Mouse (Mus musculus) mature B cell (primary cell): Measurements from ENCODE around the gene Ppp1r12a.

ENCODE experiments used
- in situ Hi-C: fragments of 300-500 bp; cut with MboI; formaldehyde crosslinking; loops from 2 replicates; pipeline ENCODE4 v1.14.3; 2019

The Ppp1r12a gene

GRCm38 (mm10) chr10:108162297-108163020 is 466 bp downstream of the Ppp1r12a start:
- in situ Hi-C loops: no loop called here

- in situ Hi-C loops: no loop called here
Observed at GRCm38 (mm10) chr10:108163021-108163410, 1.0 kb downstream of the Ppp1r12a start.

DNA sequence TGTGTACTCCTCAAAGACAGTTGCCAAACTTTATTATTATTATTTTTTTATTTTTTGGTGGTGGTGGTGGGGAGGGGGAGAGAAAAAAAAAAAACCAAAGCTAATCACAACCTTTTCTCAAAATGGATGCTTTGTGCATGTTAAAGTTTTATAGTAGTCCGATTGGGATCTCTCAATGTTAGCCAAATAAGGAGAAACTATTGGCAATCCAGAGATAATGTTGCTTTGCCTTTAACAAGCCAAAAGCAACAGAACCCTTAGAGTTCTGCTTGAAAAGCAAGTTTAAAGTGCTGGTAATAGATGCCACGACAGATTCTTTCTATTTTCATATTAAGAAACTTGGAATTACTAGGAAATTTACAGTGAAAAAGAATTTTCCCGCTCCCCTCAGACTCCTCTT is 1.5 kb downstream of the Ppp1r12a start:
- in situ Hi-C loops: no loop called here

DNA sequence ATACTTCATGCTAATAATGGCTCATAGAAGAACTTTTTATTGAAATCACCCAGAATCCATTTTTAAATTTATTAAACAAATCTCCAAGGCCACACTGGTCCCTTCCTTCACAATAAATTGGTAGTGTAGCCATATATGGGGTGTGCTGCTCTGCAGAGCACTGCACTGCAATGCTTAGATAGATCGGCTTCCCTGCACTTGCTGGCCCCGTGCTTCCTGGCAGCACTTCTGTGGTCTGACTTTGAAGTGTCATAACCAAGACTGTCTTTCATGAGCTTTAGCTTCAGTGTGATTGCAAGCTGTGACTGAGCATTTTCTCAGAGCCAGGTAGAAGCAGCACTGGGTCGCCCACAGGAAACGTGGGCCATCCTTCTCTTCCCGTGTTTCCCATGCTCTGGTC is 5.8 kb downstream of the Ppp1r12a start:
- in situ Hi-C loops: no loop called here

- in situ Hi-C loops: no loop called here
Observed at GRCm38 (mm10) chr10:108170818-108171217, 8.8 kb downstream of the Ppp1r12a start.

DNA sequence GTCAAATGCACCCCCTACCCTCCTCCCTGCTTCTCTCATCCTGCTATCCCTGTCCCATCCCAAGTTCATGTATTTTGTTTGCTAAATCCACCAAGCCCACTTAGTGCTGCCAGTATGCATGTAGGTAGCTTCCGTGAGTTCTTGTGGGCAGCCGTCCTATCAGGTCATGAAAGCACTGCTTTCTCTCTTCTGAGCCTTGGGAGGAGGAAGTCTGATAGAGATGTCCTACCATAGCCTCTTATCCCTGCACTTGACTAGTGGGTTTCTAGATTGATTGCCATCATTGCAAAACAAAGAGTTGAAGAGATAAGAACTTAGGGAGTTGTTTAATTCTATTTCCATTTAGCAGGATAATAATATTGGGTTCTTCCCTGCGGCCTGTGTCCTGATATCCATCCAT is 9.6 kb downstream of the Ppp1r12a start:
- in situ Hi-C loops: no loop called here

GRCm38 (mm10) chr10:108172817-108173563 is 11.0 kb downstream of the Ppp1r12a start:
- in situ Hi-C loops: no loop called here

GRCm38 (mm10) chr10:108174107-108174506 is 12.1 kb downstream of the Ppp1r12a start:
- in situ Hi-C loops: no loop called here

GRCm38 (mm10) chr10:108175885-108176284 is 13.9 kb downstream of the Ppp1r12a start:
- in situ Hi-C loops: no loop called here

DNA sequence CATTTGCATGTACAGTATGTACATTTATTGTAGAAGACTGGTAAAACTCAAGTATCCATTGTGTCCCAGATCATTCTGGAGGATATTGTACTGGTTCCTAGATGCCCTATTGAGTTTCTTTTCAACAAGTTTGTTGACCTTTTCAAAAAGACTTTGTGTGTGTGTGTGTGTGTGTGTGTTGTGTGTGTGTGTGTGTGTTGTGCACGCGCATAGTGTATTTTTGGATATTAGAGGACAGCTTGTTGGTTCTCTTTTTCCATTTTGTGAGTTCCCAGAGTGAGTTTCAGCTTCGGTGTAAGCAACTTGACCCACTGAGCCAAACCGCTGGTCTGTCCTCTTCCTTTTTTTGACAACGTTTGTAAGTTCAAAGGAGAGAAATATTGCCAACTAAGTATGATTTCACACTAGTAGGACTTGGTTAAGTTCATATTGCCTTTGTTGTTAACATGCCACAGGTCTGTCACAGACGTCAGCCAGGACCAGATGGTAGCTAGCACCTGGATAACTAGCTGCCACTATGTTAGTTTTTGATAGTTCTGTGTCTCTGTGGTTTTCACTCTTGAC is 16.4 kb downstream of the Ppp1r12a start:
- in situ Hi-C loops: no loop called here

GRCm38 (mm10) chr10:108179404-108179803 is 17.4 kb downstream of the Ppp1r12a start:
- in situ Hi-C loops: no loop called here

DNA sequence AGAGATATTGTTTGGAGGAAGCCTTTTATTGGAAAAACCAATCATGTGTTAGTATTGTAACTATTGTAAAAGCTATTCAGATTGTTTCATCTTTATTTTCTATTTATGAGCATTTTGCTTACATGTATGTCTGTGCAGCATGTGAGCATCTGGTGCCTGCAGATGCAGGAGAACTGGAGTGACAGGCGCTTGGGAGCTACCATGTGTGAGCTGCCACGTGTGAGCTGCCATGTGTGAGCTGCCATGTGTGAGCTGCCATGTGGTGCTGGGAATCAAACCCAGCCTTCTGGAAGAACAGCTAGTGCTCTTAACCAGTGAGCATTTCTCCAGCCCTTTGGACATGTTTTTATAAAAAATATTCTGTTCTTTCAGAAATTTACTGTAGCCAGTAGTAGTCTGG is 18.3 kb downstream of the Ppp1r12a start:
- in situ Hi-C loops: no loop called here

- in situ Hi-C loops: no loop called here
Observed at GRCm38 (mm10) chr10:108181893-108182292, 19.9 kb downstream of the Ppp1r12a start.

DNA sequence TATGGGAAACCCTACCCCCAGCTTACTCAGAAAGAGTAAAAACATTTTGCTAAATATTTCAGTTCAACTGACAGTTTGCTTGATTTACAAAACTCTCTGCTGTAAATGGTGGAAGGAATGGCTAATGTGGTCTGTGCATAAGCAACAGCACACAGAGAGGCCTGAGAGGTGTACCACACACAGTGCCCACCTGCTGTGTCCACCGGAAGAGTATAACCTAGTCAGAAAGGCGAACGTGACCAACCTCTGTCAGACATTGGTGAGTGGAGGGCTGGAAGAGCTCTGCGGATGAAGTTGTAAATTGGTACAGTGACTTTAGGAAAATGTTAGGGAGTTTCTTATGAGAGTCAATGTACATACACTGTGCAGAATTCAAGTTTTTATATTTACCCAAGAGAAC is 20.4 kb downstream of the Ppp1r12a start:
- in situ Hi-C loops: no loop called here

- in situ Hi-C loops: no loop called here
Observed at GRCm38 (mm10) chr10:108184763-108185162, 22.8 kb downstream of the Ppp1r12a start.

DNA sequence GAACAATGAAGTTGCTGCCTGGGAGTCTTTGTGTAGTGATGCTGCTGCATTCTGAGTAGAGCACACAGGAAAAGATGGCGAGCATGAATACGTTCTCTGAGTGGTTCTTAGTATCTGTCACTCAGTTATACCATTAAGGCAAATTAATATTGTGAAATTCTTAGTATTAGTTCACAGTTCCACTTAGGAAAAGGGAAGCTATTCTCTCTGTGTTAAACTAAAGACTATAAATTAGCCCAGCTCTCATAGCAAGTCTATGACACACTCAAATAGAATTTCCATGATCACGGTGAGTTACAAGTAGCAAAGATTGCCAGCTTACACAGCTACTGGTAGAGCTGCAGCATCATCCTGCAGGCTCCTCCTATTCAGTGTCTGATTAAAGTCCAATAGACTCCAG is 23.3 kb downstream of the Ppp1r12a start:
- in situ Hi-C loops: no loop called here

DNA sequence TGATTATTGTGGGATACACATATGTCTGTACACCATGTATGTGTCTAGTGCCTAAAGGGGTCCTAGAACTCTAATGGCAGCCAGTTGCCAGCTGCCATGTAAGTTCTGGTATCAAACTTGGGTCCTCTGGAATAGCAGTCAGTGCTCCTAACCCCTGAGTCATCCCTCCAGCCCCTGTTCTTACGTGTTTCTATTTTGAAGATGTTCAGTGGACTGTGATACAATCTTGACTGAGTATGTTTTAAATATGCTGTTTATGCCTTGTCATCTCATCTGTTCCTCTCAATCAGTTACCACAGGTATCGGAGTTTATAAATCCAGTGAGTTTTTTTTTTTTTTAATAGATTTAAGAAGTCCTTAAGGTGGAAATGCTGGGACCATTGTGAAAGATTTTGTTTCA is 27.3 kb downstream of the Ppp1r12a start:
- in situ Hi-C loops: no loop called here

DNA sequence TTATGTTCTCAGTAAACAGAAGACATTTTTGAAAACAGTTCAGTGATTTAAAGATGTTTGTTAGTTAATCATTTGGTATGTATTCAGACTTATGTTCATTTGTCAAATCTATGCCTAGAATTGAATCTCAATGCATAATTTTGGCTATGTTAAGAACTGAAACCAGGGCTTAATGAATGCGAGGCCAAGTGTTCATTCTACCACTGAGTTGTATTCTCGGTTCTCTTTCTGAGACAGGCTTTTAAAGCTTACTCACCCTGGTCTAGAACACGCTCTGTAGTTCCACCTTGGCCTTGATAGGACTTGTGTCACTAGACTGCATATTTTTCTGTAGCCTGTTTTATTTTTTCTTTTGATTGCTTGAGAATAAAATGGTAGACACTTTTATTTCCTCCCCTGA is 28.0 kb downstream of the Ppp1r12a start:
- in situ Hi-C loops: no loop called here

GRCm38 (mm10) chr10:108190626-108191025 is 28.6 kb downstream of the Ppp1r12a start:
- in situ Hi-C loops: no loop called here

GRCm38 (mm10) chr10:108191381-108191787 is 29.4 kb downstream of the Ppp1r12a start:
- in situ Hi-C loops: no loop called here

DNA sequence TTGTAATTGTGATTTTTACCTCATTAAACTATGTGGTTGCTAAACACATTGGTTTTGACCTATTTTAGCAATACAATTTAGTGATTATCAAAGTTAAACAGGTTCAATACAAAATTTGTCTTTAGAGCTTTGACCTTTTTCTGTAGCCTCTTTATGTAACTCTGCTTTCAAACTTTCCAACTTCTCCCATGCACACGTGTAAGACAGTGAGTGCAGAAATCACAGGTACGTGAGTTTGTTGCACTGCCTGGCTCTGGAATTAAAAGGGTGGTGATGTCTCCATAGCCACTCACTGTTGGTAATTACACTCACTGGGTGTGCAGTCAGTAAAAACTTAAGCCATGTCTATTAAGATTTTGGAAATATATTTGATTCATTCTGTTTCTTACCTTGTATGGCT is 30.3 kb downstream of the Ppp1r12a start:
- in situ Hi-C loops: no loop called here

DNA sequence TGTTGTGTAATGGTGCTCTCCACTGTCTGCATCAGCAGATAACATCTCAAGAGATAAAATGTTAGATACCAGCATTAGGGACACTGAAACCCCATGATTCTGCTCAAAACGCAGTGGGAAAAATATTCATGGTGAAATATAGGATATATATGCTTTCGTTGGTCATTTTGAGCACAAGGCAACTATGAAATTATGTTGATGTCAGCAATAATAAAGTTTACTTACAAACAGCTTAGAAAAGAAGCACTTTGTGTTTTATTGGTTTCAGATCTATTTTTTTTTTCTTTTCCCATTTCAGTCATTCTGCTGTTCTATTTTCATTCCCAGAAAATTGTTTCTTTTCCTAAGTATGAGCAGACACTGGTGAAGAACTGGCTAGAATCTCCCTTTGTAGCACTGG is 34.1 kb downstream of the Ppp1r12a start:
- in situ Hi-C loops: no loop called here

DNA sequence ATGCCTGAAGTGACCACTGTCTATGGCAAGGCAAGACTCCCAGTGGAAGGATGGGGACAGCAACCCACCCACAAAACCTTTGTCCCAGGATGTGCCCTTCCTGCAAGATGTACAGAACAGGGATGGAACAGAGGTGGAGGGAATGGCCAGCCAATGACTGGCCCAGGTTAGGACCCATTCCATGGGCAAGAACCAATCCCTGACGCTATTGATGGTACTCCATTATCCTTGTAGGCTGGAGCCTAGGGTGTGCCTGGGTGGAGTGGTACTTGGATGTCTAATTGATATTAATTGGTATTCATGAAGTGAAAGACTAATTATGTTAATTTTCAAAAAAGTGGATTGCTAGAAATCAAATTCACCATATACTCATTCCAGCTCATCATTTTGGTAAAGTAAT is 35.5 kb downstream of the Ppp1r12a start:
- in situ Hi-C loops: no loop called here
